Mouse (Mus musculus): ENCODE results near the gene Fam240b. TPM values are rescaled to one million over a fixed set of nuclear protein-coding genes. Genes with fewer than 3 reads are reported as not detected.

The Fam240b gene
- polyA plus RNA-seq, 1 experiment from 2014 or later, result not detected

GRCm38 (mm10) chr13:64448729-64449128, 48.9 kb downstream of the Fam240b start:
- ATAC-seq (ENCODE audit: low read depth), result no peak
- WGBS, result 81% methylated on average over 5 of the region's 5 CpGs

GRCm38 (mm10) chr13:64447947-64448346, 49.6 kb downstream of the Fam240b start:
- Histone ChIP-seq H3K9me3 (ENCODE audit: control insufficient read depth, low read length) (no peaks in the 10 kb centered on the region), H3K27me3 (replicated peaks; ENCODE audit: control insufficient read depth, insufficient read depth, low read length) (no peaks in the 10 kb centered on the region), H3K9ac (ENCODE audit: low read depth, low read length) (no peak overlapping the region), H3K4me1 (ENCODE audit: control insufficient read depth, insufficient read depth, low read length) (no peaks in the 10 kb centered on the region), H3K36me3 (ENCODE audit: control insufficient read depth, insufficient read depth, low read length) (no peaks in the 10 kb centered on the region), H3K4me3 (ENCODE audit: low read depth, low read length) (no peak overlapping the region), H3K4me2 (ENCODE audit: low read depth, low read length) (no peak overlapping the region), H3K27ac (replicated peaks; ENCODE audit: low read depth, low read length) (no peak overlapping the region)
- peak; percentile 41 for DNase-seq (ENCODE audit: low spot score)
- ATAC-seq (ENCODE audit: low read depth), result 0 out of 2 replicates have a peak, but pooled peaks have one; percentile 47
- WGBS, result 5% methylated on average over 1 of the region's 1 CpGs

More at GRCm38 (mm10) chr13:64448729-64449128, 48.9 kb downstream of the Fam240b start:
- Histone ChIP-seq H3K27ac (replicated peaks; ENCODE audit: low read depth, low read length) (no peak overlapping the region), H3K4me3 (ENCODE audit: low read depth, low read length) (no peak overlapping the region), H3K4me1 (ENCODE audit: control insufficient read depth, insufficient read depth, low read length) (no peaks in the 10 kb centered on the region), H3K4me2 (ENCODE audit: low read depth, low read length) (no peak overlapping the region), H3K9me3 (ENCODE audit: control insufficient read depth, low read length) (no peaks in the 10 kb centered on the region), H3K36me3 (ENCODE audit: control insufficient read depth, insufficient read depth, low read length) (no peaks in the 10 kb centered on the region), H3K9ac (ENCODE audit: low read depth, low read length) (no peak overlapping the region), H3K27me3 (replicated peaks; ENCODE audit: control insufficient read depth, insufficient read depth, low read length) (no peaks in the 10 kb centered on the region)
- DNase-seq (ENCODE audit: low spot score), result no peak

- 76% methylated on average over 9 of the region's 9 CpGs for WGBS
- Histone ChIP-seq H3K27ac (replicated peaks; ENCODE audit: low read depth, low read length) (no peak overlapping the region), H3K27me3 (replicated peaks; ENCODE audit: control insufficient read depth, insufficient read depth, low read length) (no peaks in the 10 kb centered on the region), H3K9ac (ENCODE audit: low read depth, low read length) (no peak overlapping the region), H3K36me3 (ENCODE audit: control insufficient read depth, insufficient read depth, low read length) (no peaks in the 10 kb centered on the region), H3K4me2 (ENCODE audit: low read depth, low read length) (no peak overlapping the region), H3K4me3 (ENCODE audit: low read depth, low read length) (no peak overlapping the region), H3K9me3 (ENCODE audit: control insufficient read depth, low read length) (no peaks in the 10 kb centered on the region), H3K4me1 (ENCODE audit: control insufficient read depth, insufficient read depth, low read length) (no peaks in the 10 kb centered on the region)
- DNase-seq (ENCODE audit: low spot score), result no peak
- no peak for ATAC-seq (ENCODE audit: low read depth)
Measured at GRCm38 (mm10) chr13:64445254-64445920, 52.2 kb downstream of the Fam240b start.

GRCm38 (mm10) chr13:64443263-64443894, 54.2 kb downstream of the Fam240b start:
- Histone ChIP-seq H3K4me2 (ENCODE audit: low read depth, low read length) (no peak overlapping the region), H3K9ac (ENCODE audit: low read depth, low read length) (no peak overlapping the region), H3K4me3 (ENCODE audit: low read depth, low read length) (no peak overlapping the region), H3K36me3 (ENCODE audit: control insufficient read depth, insufficient read depth, low read length) (no peaks in the 10 kb centered on the region), H3K4me1 (ENCODE audit: control insufficient read depth, insufficient read depth, low read length) (no peaks in the 10 kb centered on the region), H3K27ac (replicated peaks; ENCODE audit: low read depth, low read length) (no peak overlapping the region), H3K9me3 (ENCODE audit: control insufficient read depth, low read length) (no peaks in the 10 kb centered on the region), H3K27me3 (replicated peaks; ENCODE audit: control insufficient read depth, insufficient read depth, low read length) (no peaks in the 10 kb centered on the region)
- WGBS, result 66% methylated on average over 4 of the region's 4 CpGs
- ATAC-seq (ENCODE audit: low read depth), result 0 out of 2 replicates have a peak, but pooled peaks have one; percentile 68
- peak; percentile 49 for DNase-seq (ENCODE audit: low spot score)

GRCm38 (mm10) chr13:64440592-64440991, 57.0 kb downstream of the Fam240b start:
- 62% methylated on average over 4 of the region's 4 CpGs for WGBS
- no peaks in the 10 kb centered on the region for H3K27me3 ChIP-seq (replicated peaks; ENCODE audit: control insufficient read depth, insufficient read depth, low read length)
- DNase-seq (ENCODE audit: low spot score) (no peak), ATAC-seq (ENCODE audit: low read depth) (no peak)
- no peaks in the 10 kb centered on the region for H3K4me1 ChIP-seq (ENCODE audit: control insufficient read depth, insufficient read depth, low read length)
- no peak overlapping the region for H3K9ac ChIP-seq (ENCODE audit: low read depth, low read length)
- no peaks in the 10 kb centered on the region for H3K9me3 ChIP-seq (ENCODE audit: control insufficient read depth, low read length)
- H3K4me2 ChIP-seq (ENCODE audit: low read depth, low read length), result no peak overlapping the region
- no peak overlapping the region for H3K27ac ChIP-seq (replicated peaks; ENCODE audit: low read depth, low read length)
- H3K4me3 ChIP-seq (ENCODE audit: low read depth, low read length), result no peak overlapping the region
- H3K36me3 ChIP-seq (ENCODE audit: control insufficient read depth, insufficient read depth, low read length), result 0 out of 2 replicates have a peak, but pooled peaks cover 4% of the 10 kb centered on the region

- H3K9me3 ChIP-seq (ENCODE audit: control insufficient read depth, low read length), result no peaks in the 10 kb centered on the region
- ATAC-seq (ENCODE audit: low read depth) (no peak), DNase-seq (ENCODE audit: low spot score) (no peak)
- H3K36me3 ChIP-seq (ENCODE audit: control insufficient read depth, insufficient read depth, low read length), result 0 out of 2 replicates have a peak, but pooled peaks cover 4% of the 10 kb centered on the region
- 84% methylated on average over 5 of the region's 5 CpGs for WGBS
- no peak overlapping the region for H3K9ac ChIP-seq (ENCODE audit: low read depth, low read length)
- H3K4me1 ChIP-seq (ENCODE audit: control insufficient read depth, insufficient read depth, low read length), result no peaks in the 10 kb centered on the region
- no peak overlapping the region for H3K4me3 ChIP-seq (ENCODE audit: low read depth, low read length)
- H3K27ac ChIP-seq (replicated peaks; ENCODE audit: low read depth, low read length), result no peak overlapping the region
- no peaks in the 10 kb centered on the region for H3K27me3 ChIP-seq (replicated peaks; ENCODE audit: control insufficient read depth, insufficient read depth, low read length)
- no peak overlapping the region for H3K4me2 ChIP-seq (ENCODE audit: low read depth, low read length)
Measured at GRCm38 (mm10) chr13:64439471-64439870, 58.1 kb downstream of the Fam240b start.

- no peak overlapping the region for H3K9ac ChIP-seq (ENCODE audit: low read depth, low read length)
- H3K36me3 ChIP-seq (ENCODE audit: control insufficient read depth, insufficient read depth, low read length), result 0 out of 2 replicates have a peak, but pooled peaks cover 4% of the 10 kb centered on the region
- peak; percentile 67 for ATAC-seq (ENCODE audit: low read depth)
- no peak overlapping the region for H3K4me3 ChIP-seq (ENCODE audit: low read depth, low read length)
- DNase-seq (ENCODE audit: low spot score), result peak; percentile 77
- no peak overlapping the region for H3K27ac ChIP-seq (replicated peaks; ENCODE audit: low read depth, low read length)
- WGBS, result 49% methylated on average over 9 of the region's 9 CpGs
- H3K27me3 ChIP-seq (replicated peaks; ENCODE audit: control insufficient read depth, insufficient read depth, low read length), result no peaks in the 10 kb centered on the region
- no peaks in the 10 kb centered on the region for H3K4me1 ChIP-seq (ENCODE audit: control insufficient read depth, insufficient read depth, low read length)
- no peak overlapping the region for H3K4me2 ChIP-seq (ENCODE audit: low read depth, low read length)
- H3K9me3 ChIP-seq (ENCODE audit: control insufficient read depth, low read length), result no peaks in the 10 kb centered on the region
Measured at GRCm38 (mm10) chr13:64438863-64439452, 58.6 kb downstream of the Fam240b start.

- Histone ChIP-seq H3K27me3 (replicated peaks; ENCODE audit: control insufficient read depth, insufficient read depth, low read length) (no peaks in the 10 kb centered on the region), H3K36me3 (ENCODE audit: control insufficient read depth, insufficient read depth, low read length) (0 out of 2 replicates have a peak, but pooled peaks cover 4% of the 10 kb centered on the region), H3K4me1 (ENCODE audit: control insufficient read depth, insufficient read depth, low read length) (no peaks in the 10 kb centered on the region), H3K4me2 (ENCODE audit: low read depth, low read length) (no peak overlapping the region), H3K27ac (replicated peaks; ENCODE audit: low read depth, low read length) (no peak overlapping the region), H3K4me3 (ENCODE audit: low read depth, low read length) (no peak overlapping the region), H3K9me3 (ENCODE audit: control insufficient read depth, low read length) (no peaks in the 10 kb centered on the region), H3K9ac (ENCODE audit: low read depth, low read length) (no peak overlapping the region)
- DNase-seq (ENCODE audit: low spot score), result no peak
- 50% methylated on average over 7 of the region's 7 CpGs for WGBS
- no peak for ATAC-seq (ENCODE audit: low read depth)
Measured at GRCm38 (mm10) chr13:64437801-64438200, 59.8 kb downstream of the Fam240b start.
